Mouse (Mus musculus) frontal cortex, postnatal 10 days (tissue): ENCODE measurements around the gene Podxl2.

Source experiments
- DNase-seq, 2 experiments: peaks; one replicate each; pipeline ENCODE4 v3.0.0; 2022; ENCODE audit warnings: low spot score in 2 of 2, mixed read lengths in 1 of 2

Gene Podxl2

DNA sequence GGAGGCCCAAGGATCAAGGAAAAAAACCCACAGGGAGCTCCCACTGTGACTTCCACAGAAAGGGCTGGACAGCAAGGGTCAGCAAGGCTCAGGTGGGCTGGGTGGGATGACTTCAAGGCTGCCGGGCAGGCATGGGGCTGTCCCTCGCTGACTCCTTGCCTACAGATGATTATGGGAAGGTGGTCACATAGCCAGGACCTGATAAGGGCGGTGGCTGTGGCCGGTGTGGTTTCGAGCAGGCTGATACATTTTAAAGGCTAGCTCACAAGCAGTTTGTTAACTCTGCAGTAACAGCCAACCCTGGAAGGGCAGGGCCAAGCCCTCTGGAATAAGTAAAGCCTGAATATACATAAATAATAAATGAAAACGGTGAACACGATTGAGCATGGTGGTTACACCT lies 71.8 kb downstream of the Podxl2 start:
- no peak for DNase-seq

DNA sequence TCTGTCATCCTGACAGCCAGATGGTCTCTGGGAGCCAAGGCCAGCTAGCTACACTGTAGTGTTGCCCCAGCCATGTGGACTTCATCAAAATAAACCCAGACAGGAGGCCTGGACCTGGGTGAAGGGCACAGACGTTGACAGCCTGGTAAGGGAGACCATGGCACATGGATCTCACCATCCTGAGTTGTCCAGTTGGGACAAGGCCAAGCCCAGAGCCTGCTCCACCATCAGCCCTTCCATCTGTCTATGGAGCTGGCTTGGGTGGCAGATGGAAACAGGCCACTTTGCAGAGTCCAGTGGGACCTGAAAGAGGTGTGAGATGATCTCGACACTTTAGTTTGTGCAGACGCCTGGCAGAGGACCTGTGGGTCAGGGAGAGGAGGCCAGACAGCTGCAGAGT lies 74.1 kb downstream of the Podxl2 start:
- no peak for DNase-seq

DNA sequence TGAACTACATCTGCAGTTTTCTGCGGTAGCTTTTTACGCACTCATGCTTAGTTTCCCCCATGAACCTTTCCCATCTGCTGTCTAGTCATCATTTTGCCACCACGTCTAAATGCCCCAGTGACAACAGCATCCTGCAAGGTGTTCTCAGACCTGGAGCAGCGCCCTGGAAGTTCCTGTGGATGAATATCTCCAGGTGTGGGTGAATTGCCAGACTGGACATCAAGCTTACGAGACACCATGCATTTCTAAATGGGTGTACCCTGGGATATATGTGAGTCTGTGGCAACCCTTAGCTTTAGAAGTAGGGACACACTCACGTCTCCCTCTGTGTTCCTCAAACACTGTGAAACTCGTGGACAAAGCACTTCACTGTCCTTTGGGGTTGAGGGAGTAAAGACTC lies 74.7 kb downstream of the Podxl2 start:
- DNase-seq = no peak

DNA sequence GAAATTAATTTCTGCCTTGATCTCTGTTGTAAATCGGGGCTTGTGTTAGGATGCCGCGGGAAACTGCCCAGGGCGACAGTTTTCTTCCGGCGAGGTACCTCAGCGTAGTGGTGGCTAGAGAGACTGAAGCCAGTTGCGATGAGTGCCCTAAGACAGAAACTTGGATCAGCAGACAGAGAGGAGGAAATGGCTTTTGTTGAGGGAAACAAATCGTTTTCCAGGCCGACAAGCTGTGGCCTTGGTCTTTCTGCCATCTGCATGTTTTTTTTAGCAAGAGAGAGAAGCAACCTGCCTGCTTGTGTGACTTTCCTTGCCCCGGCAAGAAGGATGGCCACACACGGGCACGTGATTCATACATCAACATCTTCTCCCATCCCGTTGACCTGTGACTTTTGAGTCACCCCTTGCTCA lies 80.3 kb downstream of the Podxl2 start:
- no peak for DNase-seq

DNA sequence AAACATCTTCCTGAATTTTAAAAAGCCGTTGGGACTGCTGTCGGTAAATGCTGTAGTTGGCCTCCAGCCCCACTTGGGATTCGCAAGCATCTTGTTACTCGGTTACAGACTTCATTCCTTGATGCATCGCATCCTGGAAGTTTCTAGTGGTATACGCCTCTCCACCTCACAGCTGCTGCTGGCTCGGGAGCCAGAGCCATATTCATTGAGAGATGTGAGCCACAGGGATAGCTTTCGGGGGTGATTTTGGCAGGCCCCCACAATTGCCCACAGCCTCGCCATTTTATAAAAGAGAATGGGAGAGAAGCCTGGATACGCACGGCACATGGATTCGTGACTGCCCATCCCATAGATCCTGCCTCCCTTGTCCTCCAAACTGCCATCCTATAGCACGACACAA lies 81.0 kb downstream of the Podxl2 start:
- no peak for DNase-seq

DNA sequence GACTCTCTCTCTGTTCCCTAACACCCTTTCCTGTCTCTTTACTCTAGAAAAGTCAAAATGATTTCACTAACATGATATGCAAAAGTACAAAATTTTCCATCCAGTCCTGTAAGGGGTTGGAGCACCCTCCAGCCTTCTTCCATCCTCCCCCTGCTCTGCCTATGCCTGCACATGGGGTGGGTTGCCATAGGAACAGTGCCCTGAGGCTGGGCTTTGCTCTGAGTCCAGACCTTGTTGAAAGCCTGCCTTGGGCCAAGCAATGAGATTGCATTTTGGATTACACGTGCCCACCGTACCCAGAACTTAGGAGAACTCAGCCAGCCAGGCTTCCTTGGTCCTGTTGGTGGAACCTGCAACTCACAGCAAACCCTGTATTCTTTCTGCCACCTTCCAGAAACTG lies 81.6 kb downstream of the Podxl2 start:
- no peak for DNase-seq
